Mouse (Mus musculus) myocyte (in vitro differentiated cells): ENCODE measurements around the gene Sit1. TPM values are rescaled to one million over a fixed set of nuclear protein-coding genes. Genes with fewer than 3 reads are reported as not detected.

Source experiments
- H3K27me3 ChIP-seq: one replicate; pipeline ENCODE4 v1.6.1; 2011; ENCODE audit not compliant: control insufficient read depth, insufficient read depth, insufficient read length
- H3K36me3 ChIP-seq: one replicate; pipeline ENCODE4 v1.6.1; 2011; ENCODE audit not compliant: control insufficient read depth, insufficient read depth
- H3K4me2 ChIP-seq: one replicate; pipeline ENCODE4 v1.6.1; 2011; ENCODE audit warnings: low read depth, control low read depth
- H3K4me3 ChIP-seq: one replicate; pipeline ENCODE4 v1.5.1; 2011; ENCODE audit warnings: mild to moderate bottlenecking, control low read depth, moderate library complexity
- H3K79me2 ChIP-seq: one replicate; pipeline ENCODE4 v1.6.1; 2011; ENCODE audit not compliant: control insufficient read depth, insufficient read depth
- H3ac ChIP-seq: one replicate; pipeline ENCODE4 v1.6.1; 2011; ENCODE audit not compliant: control insufficient read depth, insufficient read length
- CEBPB ChIP-seq: IDR thresholded peaks from 2 replicates; pipeline ENCODE4 v1.6.1; 2011; ENCODE audit warnings: mild to moderate bottlenecking, moderate library complexity; ENCODE audit not compliant: poor library complexity, insufficient read depth, severe bottlenecking
- E2F4 ChIP-seq: IDR thresholded peaks from one replicate; pipeline ENCODE4 v1.6.1; 2011; ENCODE audit warnings: mild to moderate bottlenecking, control low read depth, moderate library complexity; ENCODE audit not compliant: insufficient read depth
- MAX ChIP-seq: IDR thresholded peaks from one replicate; pipeline ENCODE4 v1.6.1; 2011; ENCODE audit warnings: low read depth, mild to moderate bottlenecking, control low read depth
- MYOD1 ChIP-seq, 3 experiments: IDR thresholded peaks; one replicate each; pipeline ENCODE4 v1.6.1; 2011; ENCODE audit warnings: control low read depth in 2 of 3, low read depth in 2 of 3, mild to moderate bottlenecking in 2 of 3, moderate library complexity in 1 of 3; ENCODE audit not compliant: insufficient read length in 2 of 3, control insufficient read depth in 1 of 3
- MYOG ChIP-seq, 3 experiments: IDR thresholded peaks; one replicate each; pipeline ENCODE4 v1.6.1; 2011; ENCODE audit warnings: control low read depth in 2 of 3, low read depth in 2 of 3, mild to moderate bottlenecking in 2 of 3; ENCODE audit not compliant: insufficient read length in 2 of 3, control insufficient read depth in 1 of 3, insufficient read depth in 1 of 3
- POLR2A ChIP-seq: IDR thresholded peaks from one replicate; pipeline ENCODE4 v1.6.1; 2011; ENCODE audit warnings: low read depth, mild to moderate bottlenecking, control low read depth, moderate library complexity; ENCODE audit not compliant: insufficient read length
- POLR2AphosphoS2 ChIP-seq: IDR thresholded peaks from one replicate; pipeline ENCODE4 v1.6.1; 2011; ENCODE audit warnings: low read depth, control low read depth; ENCODE audit not compliant: insufficient read length
- REST ChIP-seq: IDR thresholded peaks from one replicate; pipeline ENCODE4 v1.6.1; 2011; ENCODE audit warnings: mild to moderate bottlenecking, control low read depth, moderate library complexity; ENCODE audit not compliant: insufficient read depth, insufficient read length
- SRF ChIP-seq: IDR thresholded peaks from one replicate; pipeline ENCODE4 v1.6.1; 2011; ENCODE audit warnings: low read depth; ENCODE audit not compliant: control insufficient read depth, insufficient read length
- TCF12 ChIP-seq: IDR thresholded peaks from one replicate; pipeline ENCODE4 v1.6.1; 2011; ENCODE audit warnings: mild to moderate bottlenecking, control low read depth; ENCODE audit not compliant: poor library complexity, insufficient read depth, severe bottlenecking
- TCF3 ChIP-seq: IDR thresholded peaks from one replicate; pipeline ENCODE4 v1.6.1; 2011; ENCODE audit warnings: low read depth, control low read depth; ENCODE audit not compliant: insufficient read length
- USF1 ChIP-seq: IDR thresholded peaks from one replicate; pipeline ENCODE4 v1.6.1; 2011; ENCODE audit warnings: low read depth, mild to moderate bottlenecking, control low read depth, moderate library complexity
- polyA plus RNA-seq: library from polyadenylated mRNA; unstranded; fragments of >200 nt; fragmentation: generic; extraction: Trizol; gene quantifications from one replicate; pipeline ENCODE4 v1.2.1, GENCODE M21; 2012; ENCODE audit warnings: missing spikeins

The Sit1 gene
- polyA plus RNA-seq, 1 experiment: not detected

DNA sequence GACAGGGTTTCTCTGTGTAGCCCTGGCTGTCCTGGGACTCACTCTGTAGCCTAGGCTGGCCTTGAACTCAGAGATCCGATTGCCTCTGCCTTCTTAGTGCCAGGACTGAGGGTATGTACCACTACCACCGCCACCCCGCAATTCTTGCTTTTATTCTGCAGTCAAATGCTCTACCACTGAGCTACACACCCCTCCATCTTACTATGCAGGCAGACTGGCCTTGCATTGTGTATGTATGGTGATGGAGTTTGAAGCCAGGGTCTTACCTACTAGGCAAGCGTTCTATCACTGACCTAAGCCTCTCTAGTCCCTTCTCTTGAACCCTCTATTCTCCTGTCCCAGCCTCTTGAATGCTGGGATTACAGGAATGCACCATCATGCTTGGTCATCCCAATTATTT lies 29.8 kb upstream of the Sit1 start:
- H3K79me2 ChIP-seq: no peaks in the 10 kb centered on the region
- no peak overlapping the region for H3K4me3 ChIP-seq
- H3ac ChIP-seq: no peak overlapping the region
- peaks cover 37% of the 10 kb centered on the region for H3K36me3 ChIP-seq
- TF ChIP-seq POLR2AphosphoS2 (peak; percentile 97), MAX (no peak), E2F4 (no peak), POLR2A (peak; percentile 50), MYOG (IDR thresholded peaks at IDR 0.05; ENCODE audit: control insufficient read depth in 1 of 3, insufficient read depth in 1 of 3, insufficient read length in 2 of 3, low read depth in 2 of 3) (no peak)
- H3K27me3 ChIP-seq: no peaks in the 10 kb centered on the region
- H3K4me2 ChIP-seq: no peak overlapping the region

DNA sequence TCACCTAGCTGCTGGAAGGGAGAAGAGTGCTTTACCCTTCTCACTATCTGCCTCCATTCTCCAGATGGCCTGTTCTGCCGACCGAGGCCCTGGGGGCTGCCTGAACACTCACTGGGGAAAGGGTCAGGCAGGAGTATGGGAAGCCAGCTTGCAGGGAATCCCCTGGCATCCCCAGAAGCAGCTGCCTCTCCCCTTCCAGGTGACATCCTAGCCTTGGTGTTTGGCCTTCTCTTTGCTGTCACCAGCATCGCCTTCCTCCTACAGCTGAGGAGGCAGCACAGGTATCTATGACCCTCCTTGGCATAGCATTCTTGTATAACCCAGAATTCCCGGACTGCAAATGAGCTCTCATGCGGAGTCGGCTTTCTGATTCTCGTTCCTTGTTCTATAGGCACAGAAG lies 29.1 kb upstream of the Sit1 start:
- Histone ChIP-seq H3K36me3 (peaks cover 31% of the 10 kb centered on the region), H3ac (no peak overlapping the region)
- TF ChIP-seq TCF12 (no peak), MYOD1 (IDR thresholded peaks at IDR 0.05; ENCODE audit: control insufficient read depth in 1 of 3, insufficient read length in 2 of 3, low read depth in 2 of 3) (peak in 2 of 3 experiments; percentile 32 to 40), MAX (no peak), REST (no peak), MYOG (IDR thresholded peaks at IDR 0.05; ENCODE audit: control insufficient read depth in 1 of 3, insufficient read depth in 1 of 3, insufficient read length in 2 of 3, low read depth in 2 of 3) (no peak), USF1 (no peak), E2F4 (no peak), CEBPB (no peak), POLR2AphosphoS2 (peak; percentile 99), SRF (no peak), TCF3 (no peak), POLR2A (peak; percentile 69)

DNA sequence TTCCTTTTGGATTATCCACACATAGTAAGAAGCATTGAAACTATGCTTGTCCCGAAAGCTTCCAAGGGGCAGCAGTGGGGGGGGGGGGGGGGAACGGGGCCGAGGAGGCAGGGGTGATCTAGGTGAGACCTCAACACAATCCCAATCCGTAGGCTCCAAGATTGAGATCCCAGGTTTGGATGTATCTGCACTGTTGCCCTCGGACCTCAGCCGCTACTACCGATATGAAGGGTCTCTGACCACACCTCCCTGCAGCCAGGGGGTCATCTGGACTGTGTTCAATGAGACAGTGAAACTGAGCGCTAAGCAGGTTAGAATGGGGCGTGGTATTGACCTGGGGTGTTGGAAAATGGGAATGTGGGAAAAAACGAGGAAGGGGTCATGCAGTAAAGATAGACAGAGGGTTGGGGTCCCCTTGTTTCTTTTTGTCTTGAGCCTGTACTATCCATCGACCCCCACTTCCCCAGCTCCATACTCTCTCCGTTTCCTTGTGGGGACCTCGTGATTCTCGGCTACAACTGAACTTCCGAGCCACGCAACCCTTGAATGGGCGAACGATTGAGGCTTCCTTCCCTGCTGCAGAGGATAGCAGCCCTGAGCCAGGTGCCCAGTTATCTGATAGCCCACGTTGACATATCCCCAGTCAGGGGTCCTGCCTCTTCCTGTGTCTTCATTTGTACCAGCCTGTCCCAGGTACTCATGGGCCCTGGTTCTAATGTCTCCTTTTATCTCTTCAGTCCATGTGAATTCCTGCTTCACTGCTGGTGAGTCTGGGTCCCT lies 28.3 kb upstream of the Sit1 start:
- no peak overlapping the region for H3K4me3 ChIP-seq
- peaks cover 23% of the 10 kb centered on the region for H3K36me3 ChIP-seq
- H3ac ChIP-seq: no peak overlapping the region
- no peaks in the 10 kb centered on the region for H3K79me2 ChIP-seq
- no peak overlapping the region for H3K4me2 ChIP-seq
- no peaks in the 10 kb centered on the region for H3K27me3 ChIP-seq
- TF ChIP-seq TCF3 (no peak), POLR2A (peak; percentile 42), POLR2AphosphoS2 (peak; percentile 94), CEBPB (no peak), MYOD1 (IDR thresholded peaks at IDR 0.05; ENCODE audit: control insufficient read depth in 1 of 3, insufficient read length in 2 of 3, low read depth in 2 of 3) (no peak), MYOG (IDR thresholded peaks at IDR 0.05; ENCODE audit: control insufficient read depth in 1 of 3, insufficient read depth in 1 of 3, insufficient read length in 2 of 3, low read depth in 2 of 3) (no peak)

More for the DNA sequence above, 29.1 kb upstream of the Sit1 start:
- no peaks in the 10 kb centered on the region for H3K27me3 ChIP-seq
- H3K79me2 ChIP-seq: no peaks in the 10 kb centered on the region
- no peak overlapping the region for H3K4me3 ChIP-seq
- no peak overlapping the region for H3K4me2 ChIP-seq

DNA sequence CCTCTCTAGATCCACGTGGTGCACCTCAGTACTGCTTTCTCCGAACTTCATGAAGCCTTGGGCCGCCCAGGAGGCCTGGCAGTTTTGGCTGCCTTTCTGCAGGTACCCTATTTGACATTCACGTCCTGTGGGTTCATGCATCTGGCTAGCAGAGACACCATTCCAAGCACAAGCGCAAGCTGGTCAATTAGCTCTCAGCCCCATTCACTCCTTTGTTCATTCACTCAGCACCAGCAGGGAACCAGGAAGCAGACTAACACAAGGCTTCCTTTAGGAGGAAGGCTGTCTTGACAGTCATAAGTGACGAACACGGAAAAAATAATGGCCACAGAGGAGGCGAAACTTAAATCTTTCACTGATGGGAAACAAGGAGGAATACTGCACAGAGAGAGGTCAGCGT lies 25.6 kb upstream of the Sit1 start:
- no peaks in the 10 kb centered on the region for H3K79me2 ChIP-seq
- H3ac ChIP-seq: no peak overlapping the region
- TF ChIP-seq TCF12: no peak
- no peak for TF ChIP-seq CEBPB
- no peak for TF ChIP-seq USF1
- TF ChIP-seq MYOD1 (IDR thresholded peaks at IDR 0.05; ENCODE audit: control insufficient read depth in 1 of 3, insufficient read length in 2 of 3, low read depth in 2 of 3): no peak
- no peak for TF ChIP-seq E2F4
- TF ChIP-seq SRF: no peak
- no peak for TF ChIP-seq REST
- no peak for TF ChIP-seq POLR2A
- TF ChIP-seq MYOG (IDR thresholded peaks at IDR 0.05; ENCODE audit: control insufficient read depth in 1 of 3, insufficient read depth in 1 of 3, insufficient read length in 2 of 3, low read depth in 2 of 3): no peak
- TF ChIP-seq POLR2AphosphoS2: no peak
- no peak for TF ChIP-seq TCF3
- H3K4me3 ChIP-seq: no peak overlapping the region
- no peaks in the 10 kb centered on the region for H3K36me3 ChIP-seq
- H3K27me3 ChIP-seq: no peaks in the 10 kb centered on the region
- peak overlapping the region; percentile 26 for H3K4me2 ChIP-seq

DNA sequence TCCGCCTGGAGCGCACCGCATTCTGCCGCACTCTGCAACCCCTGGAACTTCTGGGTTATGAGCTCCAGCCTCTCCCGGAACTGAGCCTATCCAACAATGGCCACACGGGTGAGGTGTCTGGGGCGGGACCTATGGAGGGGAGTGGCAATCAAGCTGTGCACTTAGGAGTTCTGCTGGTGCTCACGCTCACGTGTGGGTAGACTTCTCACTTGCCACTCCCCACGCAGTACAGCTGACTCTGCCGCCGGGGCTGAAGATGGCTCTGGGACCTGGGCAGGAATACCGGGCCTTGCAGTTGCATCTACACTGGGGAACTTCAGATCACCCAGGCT lies 25.1 kb upstream of the Sit1 start:
- Histone ChIP-seq H3K36me3 (no peaks in the 10 kb centered on the region), H3K27me3 (no peaks in the 10 kb centered on the region), H3K79me2 (no peaks in the 10 kb centered on the region), H3K4me3 (peak overlapping the region; percentile 8), H3ac (no peak overlapping the region), H3K4me2 (peak overlapping the region; percentile 26)
- TF ChIP-seq POLR2AphosphoS2 (peak; percentile 69), TCF3 (no peak)
